8 mouse cellular contexts compared by ENCODE assay signal in the genomic region with DNA sequence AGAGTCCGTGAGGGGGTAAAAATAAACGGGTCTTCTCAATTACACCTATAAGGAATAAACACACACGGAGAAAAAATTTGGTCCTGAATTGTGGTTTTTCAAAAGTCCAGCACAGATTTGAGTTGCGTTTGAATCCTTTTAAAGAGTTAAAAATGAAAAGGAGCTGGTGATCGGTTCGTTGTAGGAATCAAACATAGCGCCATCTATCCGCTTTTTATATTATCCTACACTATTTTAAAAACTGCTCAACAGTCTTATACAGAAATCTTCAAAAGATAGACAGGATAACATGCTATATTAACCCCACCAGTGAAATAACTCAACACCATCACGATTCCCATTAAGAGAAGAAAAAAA. TPM values are rescaled to one million over a fixed set of nuclear protein-coding genes. Genes with fewer than 3 reads are reported as not detected.
DNase-seq lines count a peak whose midpoint lies in the region; TF ChIP-seq lines count a peak whose summit lies in the region.

No protein-coding gene starts in this region.

- intact Hi-C loops in left cerebral cortex, postnatal 10 days (cut with DNase I) = loop anchor here (1.0 to 5.0 kb wide), 2 partner anchors 178 to 531 kb away; no protein-coding TSS in a partner anchor

- H3K27ac ChIP-seq in heart, embryonic 10.5 days = peak overlapping the region; percentile 98
- H3K27ac ChIP-seq in ES-Bruce4 (ENCODE audit: insufficient read depth, low read length) = no peak overlapping the region
- H3K27ac ChIP-seq in hindbrain, embryonic 10.5 days = peak overlapping the region; percentile 100

- H3K9me3 ChIP-seq in heart, embryonic 10.5 days = no peaks in the 10 kb centered on the region
- H3K9me3 ChIP-seq in ES-Bruce4 (replicated peaks; ENCODE audit: control insufficient read depth, insufficient read depth, low read length, poor library complexity, severe bottlenecking) = no peaks in the 10 kb centered on the region
- H3K9me3 ChIP-seq in hindbrain, embryonic 10.5 days = 0 out of 2 replicates have a peak, but pooled peaks cover 2% of the 10 kb centered on the region

- H3K27me3 ChIP-seq in heart, embryonic 10.5 days (ENCODE audit: insufficient read depth, poor library complexity, severe bottlenecking) = no peaks in the 10 kb centered on the region
- no peaks in the 10 kb centered on the region for H3K27me3 ChIP-seq in ES-Bruce4 (ENCODE audit: control insufficient read depth, insufficient read depth, low read length, poor library complexity, severe bottlenecking)
- H3K27me3 ChIP-seq in hindbrain, embryonic 10.5 days (ENCODE audit: insufficient read depth, poor library complexity, severe bottlenecking) = no peaks in the 10 kb centered on the region

- H3K4me3 ChIP-seq in heart, embryonic 10.5 days = peak overlapping the region; percentile 98
- H3K4me3 ChIP-seq in ES-Bruce4 (ENCODE audit: low read depth, low read length) = peak overlapping the region; percentile 82; the same call in 1 of the 2 replicates
- peak overlapping the region; percentile 99 for H3K4me3 ChIP-seq in hindbrain, embryonic 10.5 days

- TF ChIP-seq POLR2A in ES-Bruce4 (IDR thresholded peaks at IDR 0.05; ENCODE audit: insufficient read depth, low read length) = no peak

- TF ChIP-seq EP300 in ES-Bruce4 (IDR thresholded peaks at IDR 0.05; ENCODE audit: insufficient read depth, low read depth, low read length) = no peak

- peaks cover 5% of the 10 kb centered on the region; the same call in 1 of the 2 replicates for H3K36me3 ChIP-seq in heart, embryonic 10.5 days
- H3K36me3 ChIP-seq in ES-Bruce4 (ENCODE audit: control insufficient read depth, insufficient read depth, low read length, poor library complexity, severe bottlenecking) = no peaks in the 10 kb centered on the region
- H3K36me3 ChIP-seq in hindbrain, embryonic 10.5 days = peaks cover 20% of the 10 kb centered on the region

- DNase-seq in heart, embryonic 10.5 days (ENCODE audit: low spot score) = no peak
- DNase-seq in heart, postnatal 4 days = no peak
- DNase-seq in hindbrain, embryonic 10.5 days (ENCODE audit: low spot score) = no peak
- DNase-seq in lung, postnatal 36 days = peak; percentile 21
- no peak for DNase-seq in ovary, adult 18-20 months (ENCODE audit: low spot score)
- no peak for DNase-seq in left cerebral cortex, postnatal 10 days (ENCODE audit: extremely low spot score in 1 of 2, low spot score in 2 of 2)
- DNase-seq in layer of hippocampus, postnatal 36 days = no peak

- peak overlapping the region; percentile 77 for H3K9ac ChIP-seq in ES-Bruce4 (ENCODE audit: low read depth, poor library complexity, severe bottlenecking)

- 0% methylated on average over 9 of the region's 9 CpGs for WGBS in heart, embryonic 10.5 days
- under 1% methylated on average over 9 of the region's 9 CpGs for WGBS in hindbrain, embryonic 10.5 days

- TF ChIP-seq CTCF in ES-Bruce4 (IDR thresholded peaks at IDR 0.05; ENCODE audit: low read depth, low read length) = no peak

- peaks cover 20% of the 10 kb centered on the region for H3K4me1 ChIP-seq in heart, embryonic 10.5 days
- H3K4me1 ChIP-seq in ES-Bruce4 (ENCODE audit: control insufficient read depth, insufficient read depth, low read length) = peaks cover 2% of the 10 kb centered on the region
- peaks cover 32% of the 10 kb centered on the region for H3K4me1 ChIP-seq in hindbrain, embryonic 10.5 days (replicated peaks)

RNA-seq across cellular contexts. Expression of gene Sox4, which starts 3.3 kb away (rescaled TPM):
- polyA plus RNA-seq in heart, embryonic 10.5 days (2016; fragmentation: Nextera tagmentation; extraction: Ambion mirVana) = 30.8 and 51.9 TPM in 2 replicates
- total RNA-seq in heart, postnatal 4 days (2021) = 100 to 1,000 TPM; 117 to 131 TPM
- polyA plus RNA-seq in ES-Bruce4 (2011; ENCODE audit: insufficient read depth, insufficient read length, low read depth, missing spikeins) = 31.3 and 32.6 TPM in 2 replicates
- 59.5 and 95.7 TPM in 2 replicates for polyA plus RNA-seq in hindbrain, embryonic 10.5 days (2016; fragmentation: Nextera tagmentation; extraction: Ambion mirVana)
- 10 to 100 TPM; 54.7 to 70.7 TPM for total RNA-seq in left cerebral cortex, postnatal 10 days (2021)
- total RNA-seq in layer of hippocampus, postnatal 36 days (2021) = 10 to 100 TPM; 23.7 to 25.0 TPM
